Mouse (Mus musculus) central nervous system, embryonic 11.5 days (tissue): Measurements from ENCODE around the gene Slc28a3. TPM values are rescaled to one million over a fixed set of nuclear protein-coding genes. Genes with fewer than 3 reads are reported as not detected.

Source experiments
- polyA plus RNA-seq: library from polyadenylated mRNA; depleted of rRNA; stranded (reverse); fragments of >200 nt; gene quantifications from 2 replicates; pipeline ENCODE4 v1.2.3, GENCODE M21; 2012; rRNA removed

The Slc28a3 gene
- 0.04 TPM in 1 of 2 replicates, not detected in the other for polyA plus RNA-seq

DNA sequence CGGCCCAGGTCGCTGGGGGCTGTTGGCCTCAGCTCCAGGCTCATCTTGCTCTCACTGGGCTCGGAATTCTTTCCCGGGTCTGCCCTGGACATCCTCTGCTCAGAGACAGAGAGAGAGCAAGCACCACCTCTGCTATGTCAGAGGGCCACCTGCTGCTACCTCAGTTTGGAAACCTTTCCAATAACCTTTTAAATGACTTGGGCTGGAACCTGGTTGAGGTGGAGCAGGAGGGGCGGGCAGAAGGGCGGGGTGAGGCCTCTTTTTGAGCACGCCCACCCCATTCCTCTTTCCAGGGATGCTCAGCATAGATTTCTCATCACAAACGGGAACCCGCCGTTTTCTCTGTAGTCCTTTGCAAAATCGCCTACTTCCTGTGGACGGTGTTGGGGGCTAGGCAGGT lies at the start of gene Slc28a3:
Gene Slc28a3 (minus strand): TSS at position 162 of the 400 bp plus-strand sequence.

Other genes starting within 250 kb of the Slc28a3 start
- gene 2210016F16Rik, start 225.7 kb downstream of the Slc28a3 start, polyA plus RNA-seq, result 15.5 and 27.3 TPM in 2 replicates
- gene Rmi1, start 208.6 kb downstream of the Slc28a3 start, polyA plus RNA-seq, result 17.9 and 20.3 TPM in 2 replicates
- 1,299 and 2,632 TPM in 2 replicates for gene Hnrnpk, start 207.5 kb downstream of the Slc28a3 start, polyA plus RNA-seq
- 28.3 and 29.6 TPM in 2 replicates for gene Ntrk2, start 195.7 kb upstream of the Slc28a3 start, polyA plus RNA-seq